Mouse (Mus musculus): ENCODE data around the gene Eif3i. TPM values are rescaled to one million over a fixed set of nuclear protein-coding genes. Genes with fewer than 3 reads are reported as not detected.

Gene Eif3i
- polyA plus RNA-seq, 1 experiment from 2014 or later: 125 TPM

DNA sequence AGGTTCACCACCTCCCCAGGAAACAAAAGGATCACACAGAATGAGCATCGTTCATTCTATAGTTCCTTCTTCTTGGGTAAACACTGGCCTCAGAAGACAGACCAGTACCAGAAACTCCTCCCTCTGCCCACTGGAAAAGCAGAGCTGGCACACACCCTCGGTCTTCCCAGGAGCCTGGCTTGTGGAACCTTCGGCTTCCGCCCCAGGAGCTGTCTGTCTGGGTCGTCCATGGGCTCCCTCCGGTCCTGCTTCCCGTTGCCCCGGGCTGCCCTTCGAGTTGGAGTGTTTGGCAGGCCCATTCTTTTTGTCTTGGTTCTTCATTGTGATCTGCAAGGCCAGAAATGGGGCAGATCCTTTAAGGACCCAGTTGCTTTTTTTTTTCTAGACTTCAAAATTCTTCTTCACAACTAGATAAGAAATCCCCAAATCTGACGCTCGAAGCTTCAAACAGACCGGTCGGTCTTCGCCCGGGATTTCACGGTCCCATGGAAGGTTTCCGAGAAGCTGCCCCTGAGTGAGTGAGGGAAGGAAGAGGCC is 39.7 kb upstream of the Eif3i start:
- Histone ChIP-seq H3K36me3 (replicated peaks; ENCODE audit: insufficient read depth, low read length) (peaks cover 41% of the 10 kb centered on the region), H3K27ac (ENCODE audit: low read depth) (peak overlapping the region; percentile 81), H3K4me3 (ENCODE audit: low read depth, low read length) (peak overlapping the region; percentile 75), H3K27me3 (ENCODE audit: insufficient read depth, low read length) (no peaks in the 10 kb centered on the region), H3K9ac (replicated peaks) (peak overlapping the region; percentile 70), H3K4me1 (ENCODE audit: insufficient read depth) (peaks cover 19% of the 10 kb centered on the region), H3K9me3 (ENCODE audit: low read length) (no peaks in the 10 kb centered on the region), H3K4me2 (ENCODE audit: low read depth, low read length) (peak overlapping the region; percentile 96)
- ATAC-seq (no peak), DNase-seq (peak; percentile 41)
- TF ChIP-seq EP300 (IDR thresholded peaks at IDR 0.05; ENCODE audit: low read depth) (no peak), CTCF (IDR thresholded peaks at IDR 0.05; ENCODE audit: low read depth) (no peak)
- 4% methylated on average over 17 of the region's 17 CpGs for WGBS (ENCODE audit: insufficient replicate concordance)

GRCm38 (mm10) chr4:129639221-129639620 is 38.8 kb upstream of the Eif3i start:
- TF ChIP-seq CTCF (IDR thresholded peaks at IDR 0.05; ENCODE audit: low read depth) (no peak), EP300 (IDR thresholded peaks at IDR 0.05; ENCODE audit: low read depth) (no peak)
- H3K4me3 ChIP-seq (ENCODE audit: low read depth, low read length): no peak overlapping the region
- ATAC-seq (no peak), DNase-seq (no peak)
- no peaks in the 10 kb centered on the region for H3K27me3 ChIP-seq (ENCODE audit: insufficient read depth, low read length)
- H3K9me3 ChIP-seq (ENCODE audit: low read length): no peaks in the 10 kb centered on the region
- H3K9ac ChIP-seq (replicated peaks): peak overlapping the region; percentile 38; the same call in 1 of the 2 replicates
- H3K4me1 ChIP-seq (ENCODE audit: insufficient read depth): peaks cover 19% of the 10 kb centered on the region
- H3K27ac ChIP-seq (ENCODE audit: low read depth): peak overlapping the region; percentile 81; the same call in 1 of the 2 replicates
- peaks cover 44% of the 10 kb centered on the region for H3K36me3 ChIP-seq (replicated peaks; ENCODE audit: insufficient read depth, low read length)
- peak overlapping the region; percentile 96 for H3K4me2 ChIP-seq (ENCODE audit: low read depth, low read length)
- WGBS (ENCODE audit: insufficient replicate concordance): 80% methylated on average over 15 of the region's 15 CpGs

- H3K27ac ChIP-seq (ENCODE audit: low read depth): no peak overlapping the region
- H3K4me1 ChIP-seq (ENCODE audit: insufficient read depth): peaks cover 2% of the 10 kb centered on the region
- H3K4me3 ChIP-seq (ENCODE audit: low read depth, low read length): no peak overlapping the region
- peak; percentile 58 for ATAC-seq
- no peaks in the 10 kb centered on the region for H3K27me3 ChIP-seq (ENCODE audit: insufficient read depth, low read length)
- H3K9ac ChIP-seq (replicated peaks): no peak overlapping the region
- H3K9me3 ChIP-seq (ENCODE audit: low read length): no peaks in the 10 kb centered on the region
- TF ChIP-seq EP300 (IDR thresholded peaks at IDR 0.05; ENCODE audit: low read depth) (no peak), CTCF (IDR thresholded peaks at IDR 0.05; ENCODE audit: low read depth) (no peak)
- WGBS (ENCODE audit: insufficient replicate concordance): 67% methylated on average over 6 of the region's 6 CpGs
- peaks cover 87% of the 10 kb centered on the region for H3K36me3 ChIP-seq (replicated peaks; ENCODE audit: insufficient read depth, low read length)
- H3K4me2 ChIP-seq (ENCODE audit: low read depth, low read length): no peak overlapping the region
- DNase-seq: no peak
Observed at GRCm38 (mm10) chr4:129633852-129634251, 33.4 kb upstream of the Eif3i start.

GRCm38 (mm10) chr4:129631867-129632266 is 31.4 kb upstream of the Eif3i start:
- no peaks in the 10 kb centered on the region for H3K4me1 ChIP-seq (ENCODE audit: insufficient read depth)
- DNase-seq (no peak), ATAC-seq (no peak)
- no peaks in the 10 kb centered on the region for H3K27me3 ChIP-seq (ENCODE audit: insufficient read depth, low read length)
- TF ChIP-seq CTCF (IDR thresholded peaks at IDR 0.05; ENCODE audit: low read depth) (no peak), EP300 (IDR thresholded peaks at IDR 0.05; ENCODE audit: low read depth) (no peak)
- WGBS (ENCODE audit: insufficient replicate concordance): 92% methylated on average over 12 of the region's 12 CpGs
- no peak overlapping the region for H3K4me2 ChIP-seq (ENCODE audit: low read depth, low read length)
- H3K9me3 ChIP-seq (ENCODE audit: low read length): no peaks in the 10 kb centered on the region
- H3K4me3 ChIP-seq (ENCODE audit: low read depth, low read length): no peak overlapping the region
- H3K27ac ChIP-seq (ENCODE audit: low read depth): no peak overlapping the region
- peaks cover 90% of the 10 kb centered on the region for H3K36me3 ChIP-seq (replicated peaks; ENCODE audit: insufficient read depth, low read length)
- no peak overlapping the region for H3K9ac ChIP-seq (replicated peaks)

- Histone ChIP-seq H3K4me2 (ENCODE audit: low read depth, low read length) (no peak overlapping the region), H3K27ac (ENCODE audit: low read depth) (no peak overlapping the region), H3K9me3 (ENCODE audit: low read length) (no peaks in the 10 kb centered on the region), H3K36me3 (replicated peaks; ENCODE audit: insufficient read depth, low read length) (peaks cover 85% of the 10 kb centered on the region), H3K4me3 (ENCODE audit: low read depth, low read length) (no peak overlapping the region), H3K27me3 (ENCODE audit: insufficient read depth, low read length) (no peaks in the 10 kb centered on the region), H3K4me1 (ENCODE audit: insufficient read depth) (no peaks in the 10 kb centered on the region), H3K9ac (replicated peaks) (no peak overlapping the region)
- DNase-seq: peak; percentile 41
- WGBS (ENCODE audit: insufficient replicate concordance): 77% methylated on average over 4 of the region's 4 CpGs
- no peak for TF ChIP-seq EP300 (IDR thresholded peaks at IDR 0.05; ENCODE audit: low read depth)
- no peak for TF ChIP-seq CTCF (IDR thresholded peaks at IDR 0.05; ENCODE audit: low read depth)
- no peak for ATAC-seq
Observed at GRCm38 (mm10) chr4:129630944-129631343, 30.5 kb upstream of the Eif3i start.

GRCm38 (mm10) chr4:129626035-129626434 is 25.6 kb upstream of the Eif3i start:
- Histone ChIP-seq H3K4me2 (ENCODE audit: low read depth, low read length) (no peak overlapping the region), H3K4me1 (ENCODE audit: insufficient read depth) (peaks cover 26% of the 10 kb centered on the region), H3K4me3 (ENCODE audit: low read depth, low read length) (no peak overlapping the region), H3K36me3 (replicated peaks; ENCODE audit: insufficient read depth, low read length) (peaks cover 45% of the 10 kb centered on the region), H3K27me3 (ENCODE audit: insufficient read depth, low read length) (no peaks in the 10 kb centered on the region), H3K9me3 (ENCODE audit: low read length) (no peaks in the 10 kb centered on the region), H3K9ac (replicated peaks) (no peak overlapping the region), H3K27ac (ENCODE audit: low read depth) (no peak overlapping the region)
- 76% methylated on average over 6 of the region's 6 CpGs for WGBS (ENCODE audit: insufficient replicate concordance)
- DNase-seq: no peak
- ATAC-seq: no peak
- TF ChIP-seq EP300 (IDR thresholded peaks at IDR 0.05; ENCODE audit: low read depth) (no peak), CTCF (IDR thresholded peaks at IDR 0.05; ENCODE audit: low read depth) (no peak)

Data from liver, postnatal 0 days (tissue).